Mouse (Mus musculus) mesoderm, embryonic 11.5 days (tissue): Measurements from ENCODE around the gene H3f3a.
"Not testable (repeated sequence)": the region's sequence is repeated elsewhere in the genome, so short reads cannot be mapped to it uniquely, and the experiment has no call there.

Experiments used
- DNase-seq: peaks from one replicate; pipeline ENCODE4 v3.0.0-alpha.2; 2012; ENCODE audit warnings: low read depth, low spot score

Gene H3f3a

DNA sequence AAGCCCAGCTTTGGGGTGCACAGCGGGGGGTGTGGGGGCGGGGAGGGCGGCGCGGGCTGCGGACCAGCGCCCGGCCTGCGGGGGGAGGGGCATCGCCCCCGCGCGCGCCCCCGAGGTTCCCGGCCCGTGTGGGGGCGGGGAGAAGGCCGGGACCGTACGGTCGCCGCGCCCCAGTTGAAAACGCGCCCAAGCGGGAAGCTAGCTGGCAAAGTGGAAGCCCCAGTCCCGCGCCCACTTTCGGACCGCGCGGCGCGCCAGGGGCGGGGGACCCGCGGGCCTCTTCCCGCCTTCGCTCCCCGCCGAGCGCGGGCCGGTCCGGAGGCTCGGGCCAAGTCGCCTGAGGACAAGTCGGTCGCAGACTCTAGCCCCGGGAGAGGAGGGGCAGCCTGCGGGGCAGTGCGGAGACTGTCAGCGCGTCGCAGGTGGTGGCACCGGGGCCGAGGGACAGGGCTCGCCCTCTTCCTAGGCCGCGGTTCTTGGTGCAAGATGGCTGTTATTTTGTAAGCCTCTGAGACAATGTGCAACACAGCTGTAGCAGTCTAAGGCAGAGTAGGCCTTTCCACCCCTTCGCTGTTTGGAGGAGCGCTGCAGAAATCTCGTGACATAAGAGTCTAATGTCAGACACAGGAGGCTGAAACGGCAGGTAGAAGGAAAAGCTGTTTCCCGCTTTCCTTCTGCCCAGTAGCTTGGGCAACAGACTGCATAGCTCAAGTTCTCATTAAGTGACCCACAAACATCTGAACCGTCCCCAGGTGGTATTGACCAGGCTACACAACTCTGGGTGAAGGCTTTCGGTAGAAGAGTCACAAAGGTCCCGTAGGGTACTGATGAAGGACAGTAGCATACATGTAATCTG is at the start of gene H3f3a:
TSS of gene H3f3a (minus strand) at position 59 of the 856 bp plus-strand sequence.
- no peak for DNase-seq

DNA sequence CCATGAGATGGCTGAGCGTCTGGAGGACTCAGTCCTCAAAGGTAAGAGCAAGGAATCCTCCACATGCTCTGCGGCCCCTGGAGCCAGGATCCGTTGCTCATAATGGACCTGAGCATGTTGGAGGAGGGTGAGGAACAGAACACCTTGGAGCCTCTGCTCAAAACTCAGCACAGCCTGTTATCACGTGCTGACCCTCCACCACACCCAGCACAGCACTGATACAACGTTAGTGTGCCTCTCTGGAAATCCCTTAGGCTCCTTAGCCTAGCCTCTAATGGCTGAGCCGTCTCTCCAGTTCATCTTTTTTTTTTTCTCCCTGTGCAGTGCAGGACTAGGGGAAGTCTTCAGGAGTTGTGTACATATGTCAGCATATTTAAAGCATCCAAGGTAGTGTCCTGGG is 46.3 kb upstream of the H3f3a start:
- DNase-seq: no peak

DNA sequence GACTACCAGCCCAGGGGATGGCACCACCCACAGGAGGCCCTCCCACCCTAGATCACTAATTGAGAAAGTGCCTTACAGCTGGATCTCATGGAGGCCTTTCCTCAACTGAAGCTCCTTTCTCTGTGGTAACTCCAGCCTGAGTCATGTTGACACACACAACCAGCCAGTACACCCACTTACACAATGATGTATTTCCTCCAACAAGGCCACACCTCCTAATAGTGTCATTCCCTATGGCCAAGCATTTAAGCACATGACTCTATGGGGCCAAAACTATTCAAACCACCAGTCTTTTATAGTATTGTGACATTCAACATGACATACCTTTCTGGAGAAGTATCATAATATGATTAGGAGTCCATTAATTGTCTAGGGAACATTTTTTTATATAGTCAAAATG is 45.0 kb upstream of the H3f3a start:
- DNase-seq: no peak

DNA sequence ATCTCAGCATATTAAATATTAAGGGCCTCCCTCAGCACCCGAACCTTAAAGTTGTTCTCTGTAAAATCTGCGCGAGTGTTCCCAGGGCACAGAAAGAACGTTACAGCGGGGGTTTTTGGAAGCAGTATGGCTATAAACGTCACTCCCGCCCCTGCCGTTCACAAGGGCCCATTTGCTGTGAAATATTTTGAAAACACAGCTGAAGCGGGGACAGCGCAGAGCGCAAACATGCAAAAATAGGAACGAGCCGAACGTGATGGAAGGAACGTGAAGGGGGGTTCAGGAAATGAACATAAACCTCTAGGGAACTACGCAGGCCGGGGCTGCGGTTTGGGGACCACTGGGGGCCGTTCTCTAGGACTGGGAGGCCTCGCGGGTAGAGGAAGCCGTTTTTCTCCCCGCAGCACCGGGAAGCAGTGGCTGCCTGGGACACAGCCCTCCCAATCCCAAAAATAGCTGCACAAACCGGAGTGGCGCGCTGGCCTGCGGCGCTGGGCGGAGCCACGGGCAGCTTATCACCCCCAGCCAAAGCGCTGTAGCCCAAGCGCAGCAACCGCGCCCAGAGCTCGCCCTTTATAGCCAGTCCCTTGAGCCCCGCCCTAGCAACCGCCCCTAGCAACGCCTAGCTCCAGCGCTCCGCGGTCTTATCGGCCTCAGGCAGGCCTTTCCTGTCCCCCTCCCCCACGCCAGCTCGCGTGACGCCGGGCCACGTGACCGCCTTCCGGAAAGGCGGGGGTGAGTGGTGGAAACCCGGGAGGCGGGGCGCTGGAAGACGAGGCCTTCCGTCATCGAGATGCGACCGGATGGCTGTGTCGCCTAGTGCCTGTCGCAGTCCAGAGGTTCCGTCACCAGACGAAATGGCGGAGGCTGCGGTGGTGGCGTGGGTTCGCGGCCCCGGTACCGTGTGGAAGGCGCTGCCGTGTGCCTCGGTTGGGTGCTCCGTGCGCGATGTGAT is 36.9 kb upstream of the H3f3a start, which contains the start of gene Sde2:
TSS of gene Sde2 (plus strand) at position 812 of the 955 bp plus-strand sequence.
- DNase-seq: peak; percentile 100

DNA sequence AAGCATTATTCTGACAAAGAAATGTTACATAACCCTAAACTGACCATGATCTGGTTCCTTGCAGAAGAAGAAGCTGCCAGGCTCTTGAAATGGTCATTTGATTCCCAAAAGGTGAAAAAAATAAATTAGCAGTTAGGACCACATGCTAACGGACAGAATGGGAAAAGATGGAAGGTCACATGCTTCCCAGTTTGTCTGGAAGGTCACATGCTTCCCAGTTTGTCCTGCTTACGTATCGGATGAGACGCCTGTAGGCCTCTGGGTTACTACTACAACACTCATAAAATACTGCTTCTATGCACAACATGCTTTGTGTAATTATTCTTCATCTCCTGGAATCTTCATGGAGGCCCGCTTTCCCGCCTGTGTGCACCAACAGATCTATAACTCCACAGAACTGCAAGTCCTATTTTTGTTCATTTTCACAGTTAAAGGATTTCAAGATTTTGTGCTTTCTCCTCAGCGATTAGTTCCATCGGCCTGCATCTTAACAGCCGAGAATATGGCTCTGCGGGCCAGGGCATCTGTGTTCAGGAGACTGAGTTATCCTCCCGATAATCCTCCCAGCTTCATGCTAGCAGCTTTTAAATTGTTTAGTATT is 36.1 kb upstream of the H3f3a start:
- DNase-seq: no peak

DNA sequence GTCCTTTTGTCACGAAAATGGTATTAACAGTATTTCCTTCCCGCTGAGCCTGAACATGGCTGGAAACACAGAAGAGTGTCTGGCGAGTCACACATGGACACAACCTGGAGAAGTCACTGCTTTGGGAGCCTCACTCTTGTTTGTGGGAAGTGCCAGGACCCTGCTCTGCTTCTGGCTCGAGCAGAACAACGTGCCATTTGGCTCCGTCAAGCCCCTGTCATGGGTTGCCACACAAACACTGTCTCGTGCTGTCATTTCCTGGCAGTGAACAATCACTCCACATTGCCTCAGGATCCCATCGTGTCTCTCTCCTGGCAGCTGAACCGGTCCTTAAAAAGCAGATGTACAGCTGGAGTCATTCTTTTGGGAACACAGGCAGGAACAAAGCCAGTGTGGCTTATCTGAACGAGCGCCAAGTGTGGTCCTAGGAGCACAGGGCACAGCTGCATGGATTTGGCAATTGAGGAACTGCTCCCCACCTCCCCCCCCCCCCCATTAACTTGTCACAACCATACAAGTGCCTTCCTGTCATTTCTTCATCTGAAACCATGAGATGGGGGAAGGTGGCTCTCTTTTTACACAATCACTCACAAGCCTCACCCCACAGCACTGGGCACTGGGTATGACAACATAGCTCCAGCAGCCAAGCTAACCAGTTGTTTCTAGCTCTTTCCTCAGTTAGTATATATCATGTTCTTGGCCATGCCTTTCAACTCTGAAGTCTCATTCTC is 34.9 kb upstream of the H3f3a start:
- DNase-seq: no peak

DNA sequence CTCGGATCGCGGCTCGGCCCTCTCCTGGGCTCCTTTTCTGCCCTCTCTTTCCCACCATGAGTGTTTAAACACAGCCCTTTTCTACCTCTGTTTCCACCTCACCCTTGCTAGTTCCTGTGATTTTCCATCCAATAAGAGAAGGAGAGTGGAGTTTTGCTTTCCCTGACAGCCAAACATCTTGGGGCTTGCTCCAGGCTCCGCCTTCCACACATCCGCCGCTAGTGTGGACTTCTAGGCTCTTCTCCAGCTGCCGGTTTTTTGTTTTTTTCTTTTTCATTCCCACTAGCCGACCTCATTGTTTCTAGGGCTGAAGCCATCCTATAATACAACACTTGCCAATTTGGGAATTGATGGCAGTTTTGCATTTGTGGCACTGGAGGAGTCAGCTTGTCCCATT is 34.4 kb upstream of the H3f3a start:
- peak; percentile 69 for DNase-seq

DNA sequence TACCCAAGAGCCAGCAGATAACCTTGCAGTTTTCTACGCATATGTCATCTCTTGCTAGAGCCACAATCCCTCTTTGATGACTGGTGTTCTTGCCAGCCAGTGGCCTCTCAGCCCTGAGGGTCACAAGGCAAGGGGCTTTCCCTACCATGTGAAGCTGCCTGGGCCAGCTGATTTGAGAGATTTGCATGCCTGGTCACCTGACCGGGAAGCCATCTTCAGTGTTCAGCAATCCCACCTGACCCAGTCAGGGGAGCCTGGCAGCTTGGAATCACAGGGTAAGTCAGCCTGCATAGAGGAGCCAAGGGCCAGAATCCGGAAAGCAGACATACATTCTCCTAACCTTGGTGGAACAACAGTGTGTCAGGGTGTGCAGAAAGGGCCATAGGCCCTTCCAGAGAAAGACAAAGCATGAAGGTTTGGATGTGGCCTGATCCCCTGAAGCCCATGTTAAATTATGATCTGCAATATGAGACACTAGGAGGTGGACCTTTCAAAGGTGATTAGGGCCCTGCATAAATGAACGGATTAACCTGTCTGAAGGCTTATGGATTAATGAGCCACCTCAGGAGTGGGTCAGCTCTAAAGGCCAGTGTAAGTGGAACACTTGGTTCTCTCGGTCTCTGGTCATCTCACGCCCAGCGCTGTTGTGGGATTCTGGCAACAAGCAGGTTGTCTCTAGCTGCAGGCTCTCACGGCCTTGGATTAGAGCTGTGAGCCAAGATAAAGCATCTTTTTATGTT is 28.0 kb upstream of the H3f3a start:
- no peak for DNase-seq

DNA sequence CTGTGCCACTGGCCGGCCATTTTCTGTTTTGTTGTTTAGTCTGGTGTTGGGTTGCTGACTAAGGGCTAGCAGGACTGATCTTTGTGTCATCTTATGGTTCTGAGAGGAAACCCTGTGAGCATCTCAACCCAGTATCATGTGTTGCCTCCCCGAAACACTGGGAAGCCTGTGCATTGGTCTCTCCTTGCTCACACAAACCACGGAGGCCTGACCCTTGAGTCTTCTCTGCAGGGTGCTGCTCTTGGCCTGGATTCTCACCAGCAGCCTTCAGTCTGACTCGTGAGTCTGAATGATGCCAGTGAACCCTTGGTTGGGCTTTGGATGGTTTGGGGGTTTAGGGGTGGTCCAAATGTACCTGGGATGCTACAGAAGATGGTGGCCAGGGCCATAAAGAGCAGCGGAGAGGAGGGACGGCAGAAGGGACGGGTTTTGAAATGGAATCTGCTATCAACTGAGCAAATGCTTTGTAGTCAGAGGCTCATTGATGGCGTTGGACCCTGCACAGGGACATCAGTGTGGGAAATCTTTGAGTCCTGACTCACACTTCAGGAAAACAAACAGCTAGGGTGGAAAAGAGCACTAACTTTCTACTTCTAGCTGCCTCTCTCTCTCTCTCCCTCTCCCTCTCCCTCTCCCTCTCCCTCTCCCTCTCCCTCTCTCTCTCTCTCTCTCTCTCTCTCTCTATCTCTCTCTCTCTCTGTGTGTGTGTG is 25.6 kb upstream of the H3f3a start:
- no peak for DNase-seq

DNA sequence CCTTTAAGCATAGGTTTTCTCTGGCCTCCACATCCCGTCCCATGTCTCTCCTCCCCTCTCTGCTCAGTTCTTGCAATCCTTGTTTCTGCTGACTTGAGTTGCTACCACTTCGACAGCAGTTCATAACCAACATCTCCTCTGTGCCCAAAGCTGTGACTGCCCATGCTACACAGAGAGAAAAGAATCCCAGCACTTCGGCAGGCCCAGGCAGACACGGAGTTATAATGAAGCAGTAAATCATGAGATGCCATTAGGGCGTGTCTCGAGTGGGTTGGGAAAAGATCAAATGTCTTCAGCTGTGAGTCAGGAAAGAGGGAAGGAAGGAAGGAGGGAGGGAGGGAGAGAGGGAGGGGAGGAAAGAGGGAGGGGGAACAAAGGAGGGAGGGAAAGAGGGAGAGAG is 24.3 kb upstream of the H3f3a start:
- no peak for DNase-seq

DNA sequence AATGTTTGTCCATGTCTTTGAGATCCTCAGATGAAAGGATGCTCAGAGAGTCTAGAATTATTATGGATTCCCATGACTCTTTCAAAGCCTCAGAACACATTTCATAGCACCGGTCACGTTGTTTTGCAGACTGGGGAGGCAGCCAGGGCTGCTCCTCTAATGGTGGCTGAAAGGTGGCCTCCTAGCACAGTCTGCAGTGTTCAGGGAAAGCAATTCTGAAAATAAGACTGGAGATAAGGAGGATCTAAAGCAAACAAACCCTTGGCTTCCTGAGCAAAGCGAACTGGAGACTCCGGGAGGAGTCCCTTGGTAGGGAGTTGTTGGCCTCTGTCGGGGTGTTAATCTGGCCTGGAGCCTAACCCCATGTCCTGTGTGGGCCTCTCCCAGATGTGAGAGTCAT is 23.4 kb upstream of the H3f3a start:
- no peak for DNase-seq

DNA sequence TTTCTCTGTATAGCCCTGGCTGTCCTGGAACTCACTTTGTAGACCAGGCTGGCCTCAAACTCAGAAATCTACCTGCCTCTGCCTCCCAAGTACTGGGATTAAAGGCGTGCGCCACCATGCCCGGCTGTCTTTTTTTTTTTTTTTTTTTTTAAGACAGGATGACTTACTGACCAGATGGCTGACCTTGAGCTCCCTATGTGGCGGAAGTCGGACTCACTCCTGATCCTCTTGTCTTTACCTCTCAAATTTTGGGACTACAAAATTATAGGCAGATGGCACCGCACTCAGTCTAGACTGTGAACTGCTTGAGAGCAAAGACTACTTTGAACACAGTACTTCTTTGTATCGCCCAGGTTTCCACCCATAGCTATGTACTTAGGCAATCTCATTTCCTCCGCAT is 22.7 kb upstream of the H3f3a start:
- not testable (repeated sequence) for DNase-seq

DNA sequence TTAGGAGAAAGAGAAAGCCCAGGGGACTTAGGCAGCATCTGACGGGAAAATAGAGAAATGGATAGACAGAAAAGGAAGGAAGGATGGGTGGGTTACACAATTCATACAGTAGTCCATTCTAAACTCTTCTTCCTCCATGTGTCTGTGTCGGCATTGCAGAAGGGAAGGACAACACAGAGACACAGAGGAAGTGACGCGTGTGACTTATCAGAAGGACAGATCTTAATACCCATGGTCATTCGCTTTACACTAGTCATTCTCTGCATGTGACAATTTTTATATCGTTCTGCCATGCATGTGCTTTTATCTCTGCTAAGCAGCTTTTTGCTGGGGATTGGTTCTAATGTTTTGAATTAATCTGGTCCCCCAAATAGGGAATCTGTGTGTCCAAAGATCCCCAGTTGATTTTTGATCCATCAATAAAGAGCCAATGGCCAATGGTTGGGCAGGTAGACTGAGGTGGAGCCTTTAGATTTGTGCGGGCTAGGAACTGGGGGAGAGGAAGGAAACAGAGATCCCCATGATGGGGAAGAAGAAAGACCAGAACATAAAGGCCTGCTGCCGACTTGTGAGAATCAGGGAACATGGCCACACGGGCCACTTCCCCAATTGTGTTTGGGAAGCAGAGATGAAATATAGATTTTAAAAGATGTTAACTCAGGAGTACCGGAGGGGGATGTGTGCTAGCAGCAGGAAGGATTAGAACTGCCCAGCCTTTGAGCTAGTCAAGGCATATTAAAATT is 21.7 kb upstream of the H3f3a start:
- DNase-seq: no peak

DNA sequence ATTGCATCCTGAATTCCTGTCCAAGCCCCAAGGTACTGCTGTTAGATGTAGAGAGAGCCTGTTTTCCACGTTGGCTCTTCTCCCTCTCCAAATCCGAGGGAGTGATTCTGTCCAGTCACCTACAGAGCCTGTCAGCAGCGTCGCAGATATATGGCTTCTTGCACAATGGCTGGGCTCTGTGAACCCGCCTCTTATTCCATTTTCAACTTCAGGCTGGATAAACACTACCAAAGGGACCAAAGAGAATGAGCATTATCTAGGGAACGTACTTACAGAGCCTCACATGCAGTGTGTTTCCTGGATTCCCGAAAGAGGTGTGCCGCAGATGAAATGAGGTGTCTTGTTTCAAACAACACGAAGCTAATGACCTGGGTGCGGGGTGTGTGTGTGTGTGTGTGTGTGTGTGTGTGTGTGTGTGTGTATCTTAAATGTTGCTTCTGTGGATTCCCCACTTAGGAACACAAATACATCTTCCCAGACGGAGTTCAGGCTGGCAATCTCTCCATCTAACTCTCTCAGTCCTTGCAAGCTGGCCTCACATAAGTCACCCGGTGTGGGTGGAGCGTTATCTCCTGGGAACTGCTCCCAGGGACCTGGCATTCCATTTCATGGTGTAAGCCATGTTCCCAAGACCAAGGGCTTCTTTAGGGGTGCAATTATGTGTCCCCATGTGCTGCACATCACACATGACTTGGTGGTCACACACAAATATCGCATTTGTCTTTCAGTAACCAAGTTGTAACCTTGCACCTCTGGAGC is 17.0 kb upstream of the H3f3a start:
- DNase-seq: no peak

DNA sequence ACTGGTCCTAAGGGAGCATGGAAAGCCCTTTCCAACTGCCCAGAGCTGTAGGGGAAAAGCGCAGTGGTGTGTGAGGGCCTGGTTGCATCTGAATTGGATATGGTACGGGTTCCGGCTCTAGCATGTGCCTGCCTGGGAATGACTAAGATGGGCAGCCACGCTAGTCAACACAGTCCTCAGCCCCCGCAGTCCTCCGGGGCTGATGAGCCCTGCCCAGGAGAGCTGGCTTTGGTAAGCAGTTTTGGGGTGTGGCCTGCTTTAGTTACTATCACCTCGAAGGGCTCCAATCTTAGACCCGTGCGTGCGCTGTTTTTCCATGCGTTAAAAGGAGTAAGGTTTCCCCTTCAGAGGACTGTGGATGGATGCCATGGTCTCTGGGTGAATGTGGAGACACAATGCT is 16.4 kb upstream of the H3f3a start:
- DNase-seq: no peak

DNA sequence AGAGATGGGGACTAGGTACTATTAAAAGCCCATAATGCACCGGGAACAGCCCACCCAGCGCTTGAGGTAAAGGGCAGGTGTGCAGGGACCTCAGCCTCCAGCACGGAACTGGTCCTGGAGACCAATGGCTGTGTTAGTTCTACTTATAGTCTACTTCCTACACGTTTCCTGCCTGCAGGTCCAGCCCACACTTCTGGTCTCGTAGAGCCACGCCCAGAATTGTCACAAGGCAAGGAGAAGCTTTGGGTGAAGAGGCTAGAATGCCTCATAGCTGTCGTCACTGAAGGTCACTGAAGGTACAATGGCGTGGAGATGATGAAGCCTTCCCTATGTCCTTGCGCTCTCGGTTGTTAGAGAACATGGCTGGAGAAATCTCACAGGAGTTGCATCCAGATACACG is 16.0 kb upstream of the H3f3a start:
- no peak for DNase-seq

DNA sequence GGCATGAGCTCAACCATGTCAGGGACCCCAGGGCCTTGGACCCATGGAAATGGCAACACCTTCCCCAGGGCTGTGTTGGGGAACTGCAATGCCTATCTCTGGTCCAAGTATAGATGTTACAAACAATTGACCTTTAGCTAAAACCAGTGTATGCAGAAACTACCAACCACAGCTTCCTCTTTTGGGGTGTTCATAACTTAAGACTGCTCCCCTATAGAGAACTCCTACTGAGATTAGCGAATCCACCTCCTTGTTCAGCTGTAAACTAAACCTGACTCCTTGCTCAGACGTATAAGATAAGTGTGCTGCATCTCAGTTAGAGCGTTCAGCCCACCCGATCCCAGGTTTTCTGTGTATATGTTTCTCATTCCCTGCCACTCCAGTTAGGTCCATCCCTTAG is 12.9 kb upstream of the H3f3a start:
- DNase-seq: no peak

DNA sequence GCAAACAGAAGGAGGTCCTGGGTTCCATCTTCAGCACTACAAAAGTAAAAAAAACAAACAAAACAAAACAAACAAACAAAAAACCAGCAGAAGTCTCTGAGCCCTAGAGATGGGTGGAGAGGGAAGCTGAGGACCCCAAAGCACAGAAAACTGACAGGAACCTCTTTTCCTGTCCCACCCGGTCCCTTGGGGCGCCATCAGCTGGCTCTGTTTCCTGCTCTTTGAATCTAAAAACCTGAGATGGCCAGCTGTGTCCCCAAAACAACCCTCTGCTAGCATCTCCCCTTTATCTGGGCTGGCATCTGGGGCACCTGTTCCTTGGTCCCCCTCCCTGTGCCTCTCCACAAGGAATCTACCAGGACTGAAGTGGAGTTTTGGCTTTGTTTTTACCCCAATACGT is 11.0 kb upstream of the H3f3a start:
- no peak for DNase-seq

DNA sequence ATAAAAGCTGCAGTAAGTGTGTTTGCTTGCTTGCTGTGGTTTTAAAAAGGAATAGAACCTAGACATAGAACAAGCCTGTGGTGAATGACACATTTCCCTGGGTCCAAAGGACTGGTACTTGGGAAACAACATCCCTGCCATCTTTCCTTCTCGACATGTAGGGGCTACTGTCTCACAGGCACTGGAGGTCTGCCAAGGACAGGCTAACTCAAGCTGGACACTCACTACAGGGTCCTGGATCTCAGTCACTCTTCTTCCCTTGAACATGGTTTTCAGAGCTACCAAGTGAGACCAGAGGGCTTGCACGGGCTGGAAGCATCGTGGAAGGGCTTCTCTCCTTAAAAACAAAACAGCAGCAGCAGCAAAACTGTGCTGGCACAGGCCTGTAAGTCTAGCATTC is 10.0 kb upstream of the H3f3a start:
- DNase-seq: no peak
